Mouse (Mus musculus): ENCODE results near the gene Tmem248.

DNA sequence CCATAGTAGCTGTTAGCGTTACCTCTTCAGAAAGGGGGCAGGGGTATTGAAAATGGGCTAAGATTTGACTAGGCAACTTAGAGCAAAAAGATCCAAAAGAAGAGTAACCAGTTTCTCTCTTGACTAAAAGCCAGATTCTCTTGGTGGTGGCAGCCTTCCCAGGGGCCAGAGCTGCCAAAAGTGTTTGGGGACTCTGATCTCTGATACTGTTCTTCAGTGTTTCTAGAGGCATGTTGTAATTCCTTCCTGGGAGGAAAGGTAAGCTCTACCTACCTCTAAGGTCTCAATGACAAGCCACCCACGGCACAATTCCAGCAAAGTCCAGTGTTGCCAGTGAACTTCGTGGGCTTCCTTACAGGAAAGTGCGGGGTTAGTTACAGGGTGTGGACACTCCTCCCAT lies 525 bp downstream of the Tmem248 start:
- no peak for TF ChIP-seq POLR2A (IDR thresholded peaks at IDR 0.05; ENCODE audit: insufficient read depth, low read depth, low read length)
- TF ChIP-seq EP300 (IDR thresholded peaks at IDR 0.05; ENCODE audit: insufficient read depth, low read depth, low read length) = no peak
